ENCODE assay signal across 24 mouse cellular contexts in the genomic region with DNA sequence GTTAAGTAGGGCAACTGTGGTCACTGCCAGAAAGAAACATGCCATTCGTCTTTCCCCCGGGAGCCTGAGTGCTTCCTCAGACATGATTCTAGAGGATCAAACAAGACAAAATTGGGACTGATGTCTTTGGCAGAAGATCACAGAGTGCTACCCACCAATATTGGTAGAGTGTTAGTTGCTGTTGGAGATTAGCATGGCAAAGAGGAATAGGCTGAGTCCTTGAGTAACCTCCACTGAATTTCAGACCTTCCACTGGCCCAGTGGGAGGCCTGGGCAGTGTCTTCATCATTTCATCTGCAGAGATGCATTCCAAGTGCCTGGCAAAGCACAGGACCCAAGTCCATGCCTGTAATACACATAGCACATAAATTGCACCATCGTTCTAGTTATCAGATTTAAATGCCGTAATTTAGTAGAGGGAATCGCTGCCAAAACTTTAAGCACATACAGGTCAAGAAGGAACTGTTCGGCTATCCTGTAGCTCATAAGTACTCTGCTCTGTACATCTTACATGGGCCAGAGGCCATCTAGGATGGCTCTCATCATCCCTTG.
DNase-seq lines count a peak whose midpoint lies in the region; ATAC-seq and TF ChIP-seq lines count a peak whose summit lies in the region.
"Had no signal": no experiment of that assay in that cellular context is flagged by ENCODE, and none has a peak within 500 bp of the region (broad histone marks: within the 10 kb centered on the region; RNA-seq: fewer than 3 reads in every experiment).

No protein-coding gene starts in this region.

- no peaks in the 10 kb centered on the region for H3K36me3 ChIP-seq in hindbrain, embryonic 13.5 days
- H3K36me3 ChIP-seq: heart, embryonic 13.5 days; hindbrain, embryonic 10.5 days had no signal

- WGBS in hindbrain, embryonic 13.5 days, result 91% methylated on average over 6 of the region's 6 CpGs

- no peaks in the 10 kb centered on the region for H3K9me3 ChIP-seq in hindbrain, embryonic 13.5 days
- H3K9me3 ChIP-seq: heart, embryonic 13.5 days; hindbrain, embryonic 10.5 days had no signal

- peak; percentile 36 to 75 for DNase-seq in adrenal gland, adult (ENCODE audit: inconsistent age in 2 of 2, low spot score in 1 of 2)
- no peak for DNase-seq in adrenal gland, postnatal 4 days (ENCODE audit: low spot score in 2 of 2)
- DNase-seq in heart, adult 11 months, result peak; percentile 71
- no peak for DNase-seq in heart, postnatal 10 days
- DNase-seq in MN1 (ENCODE audit: low spot score), result peak; percentile 22
- peak; percentile 12 to 30 for DNase-seq in adrenal gland, postnatal 36 days
- DNase-seq in gastrocnemius, adult 2 months, result no peak
- DNase-seq: cerebellum, adult 18-20 months; cerebellum, adult 9-10 months; cerebellum, postnatal 14 days; gastrocnemius, postnatal 10 days; gastrocnemius, postnatal 36 days; heart, adult 18-20 months; kidney, adult 18-20 months; kidney, adult 9 months had no signal

- intact Hi-C loops in heart, postnatal 10 days (cut with DNase I), result no loop called here
- intact Hi-C loops in gastrocnemius, adult 2 months (cut with DNase I), result no loop called here

- no peak for ATAC-seq in hindbrain, embryonic 13.5 days (ENCODE audit: low FRiP score)
- ATAC-seq: forebrain, embryonic 14.5 days; hindbrain, postnatal 0 days; inflammation-experienced regulatory T-cells, adult 6 months; intestine, embryonic 16.5 days; Patski had no signal

- TF ChIP-seq CTCF in gastrocnemius, adult 2 months (IDR thresholded peaks at IDR 0.05), result no peak

- no peak overlapping the region for H3K27ac ChIP-seq in gastrocnemius, adult 2 months
- no peak overlapping the region for H3K27ac ChIP-seq in hindbrain, embryonic 13.5 days
- H3K27ac ChIP-seq: heart, embryonic 13.5 days; hindbrain, embryonic 10.5 days; hindbrain, embryonic 14.5 days; hindbrain, postnatal 0 days had no signal

- no peak overlapping the region for H3K9ac ChIP-seq in hindbrain, embryonic 13.5 days
- H3K9ac ChIP-seq: heart, embryonic 13.5 days; hindbrain, embryonic 14.5 days had no signal

- H3K4me3 ChIP-seq in gastrocnemius, adult 2 months, result no peak overlapping the region
- no peak overlapping the region for H3K4me3 ChIP-seq in hindbrain, embryonic 13.5 days
- H3K4me3 ChIP-seq: heart, embryonic 13.5 days; hindbrain, embryonic 10.5 days had no signal

- H3K4me2 ChIP-seq in hindbrain, embryonic 13.5 days, result no peak overlapping the region
- H3K4me2 ChIP-seq: heart, embryonic 13.5 days; hindbrain, embryonic 14.5 days had no signal

- peaks cover 7% of the 10 kb centered on the region for H3K27me3 ChIP-seq in hindbrain, embryonic 13.5 days
- H3K27me3 ChIP-seq: heart, embryonic 13.5 days had no signal

- H3K4me1 ChIP-seq in hindbrain, embryonic 13.5 days (replicated peaks), result peaks cover 28% of the 10 kb centered on the region

Comparison
In these comparisons a context has a peak if more than half of its experiments do, and no peak if none do; other contexts are left out.
1. DNase-seq: peak in adrenal gland, adult (2 of 2), heart, adult 11 months (single experiment), MN1 (single experiment) and adrenal gland, postnatal 36 days (2 of 2); none in adrenal gland, postnatal 4 days (0 of 2), heart, postnatal 10 days (0 of 2) and gastrocnemius, adult 2 months (single experiment).